Mouse (Mus musculus) E14TG2a.4 (cell line): ENCODE results near the gene Dnaic2.

Experiments used
- H3K27me3 ChIP-seq: 2 replicates; pipeline ENCODE4 v1.6.1; 2014; ENCODE audit warnings: low read length, control low read depth; ENCODE audit not compliant: insufficient read depth
- H3K36me3 ChIP-seq: 2 replicates; pipeline ENCODE4 v1.6.1; 2014; ENCODE audit warnings: low read length, control low read depth; ENCODE audit not compliant: insufficient read depth
- H3K4me1 ChIP-seq: replicated peaks from 2 replicates; pipeline ENCODE4 v1.6.1; 2014; ENCODE audit warnings: low read depth, low read length, control low read depth
- H3K4me3 ChIP-seq: replicated peaks from 2 replicates; pipeline ENCODE4 v1.5.1; 2014; ENCODE audit warnings: mild to moderate bottlenecking, low read length
- H3K9me3 ChIP-seq: 2 replicates; pipeline ENCODE4 v1.6.1; 2014; ENCODE audit warnings: low read length, control low read depth
- CTCF ChIP-seq: conservative IDR thresholded peaks from 2 replicates; pipeline ENCODE4 v1.5.1; 2014; ENCODE audit warnings: low read length
- NANOG ChIP-seq: IDR thresholded peaks from 2 replicates; pipeline ENCODE4 v1.6.1; 2014; ENCODE audit warnings: borderline replicate concordance, low read length, mixed read lengths
- POU5F1 ChIP-seq: IDR thresholded peaks from 2 replicates; pipeline ENCODE4 v1.6.1; 2014; ENCODE audit warnings: low read length, borderline replicate concordance

Dnaic2 gene

GRCm38 (mm10) chr11:114728333-114728732 lies 1.1 kb downstream of the Dnaic2 start:
- H3K4me1 ChIP-seq = peaks cover 51% of the 10 kb centered on the region
- TF ChIP-seq POU5F1 (no peak), NANOG (no peak), CTCF (no peak)
- H3K27me3 ChIP-seq = peaks cover 33% of the 10 kb centered on the region
- H3K36me3 ChIP-seq = no peaks in the 10 kb centered on the region
- H3K9me3 ChIP-seq = no peaks in the 10 kb centered on the region
- H3K4me3 ChIP-seq = no peak overlapping the region

DNA sequence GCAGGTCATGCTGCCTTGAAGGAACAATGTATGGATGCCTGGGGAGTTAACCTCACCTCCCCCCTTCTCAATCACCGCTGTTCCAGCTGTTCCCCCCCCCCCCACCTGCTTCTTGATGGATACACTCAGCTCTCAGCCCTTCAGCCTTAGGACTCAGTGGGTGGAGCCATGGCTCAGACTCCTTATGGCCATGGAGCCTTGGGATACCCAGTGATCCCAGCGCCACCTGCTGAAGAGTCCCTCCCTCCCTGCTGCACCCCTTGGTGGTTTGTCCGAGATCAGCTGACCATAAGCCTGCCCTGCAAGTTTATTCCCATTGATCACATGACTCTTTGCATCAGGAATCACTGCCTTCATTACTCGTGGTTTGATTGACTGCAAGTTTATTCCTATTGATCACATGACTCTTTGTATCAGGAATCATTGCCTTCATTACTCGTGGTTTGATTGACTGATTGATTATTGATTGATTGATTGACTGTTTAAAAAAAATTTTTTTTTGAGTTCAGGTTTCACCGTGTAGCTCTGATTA lies 2.7 kb downstream of the Dnaic2 start:
- Histone ChIP-seq H3K9me3 (no peaks in the 10 kb centered on the region), H3K27me3 (peaks cover 39% of the 10 kb centered on the region), H3K4me1 (peaks cover 48% of the 10 kb centered on the region), H3K36me3 (no peaks in the 10 kb centered on the region), H3K4me3 (no peak overlapping the region)
- TF ChIP-seq NANOG (no peak), POU5F1 (no peak), CTCF (no peak)

GRCm38 (mm10) chr11:114731711-114732110 lies 4.5 kb downstream of the Dnaic2 start:
- H3K4me3 ChIP-seq = no peak overlapping the region
- peaks cover 35% of the 10 kb centered on the region for H3K27me3 ChIP-seq
- H3K36me3 ChIP-seq = no peaks in the 10 kb centered on the region
- peaks cover 42% of the 10 kb centered on the region for H3K4me1 ChIP-seq
- H3K9me3 ChIP-seq = no peaks in the 10 kb centered on the region
- TF ChIP-seq POU5F1 (no peak), NANOG (no peak), CTCF (no peak)

- Histone ChIP-seq H3K4me1 (peaks cover 39% of the 10 kb centered on the region), H3K27me3 (peaks cover 27% of the 10 kb centered on the region), H3K4me3 (peak overlapping the region; percentile 74), H3K9me3 (no peaks in the 10 kb centered on the region), H3K36me3 (no peaks in the 10 kb centered on the region)
- no peak for TF ChIP-seq CTCF
- TF ChIP-seq NANOG = no peak
- no peak for TF ChIP-seq POU5F1
Observed at GRCm38 (mm10) chr11:114732890-114733289, 5.7 kb downstream of the Dnaic2 start.

DNA sequence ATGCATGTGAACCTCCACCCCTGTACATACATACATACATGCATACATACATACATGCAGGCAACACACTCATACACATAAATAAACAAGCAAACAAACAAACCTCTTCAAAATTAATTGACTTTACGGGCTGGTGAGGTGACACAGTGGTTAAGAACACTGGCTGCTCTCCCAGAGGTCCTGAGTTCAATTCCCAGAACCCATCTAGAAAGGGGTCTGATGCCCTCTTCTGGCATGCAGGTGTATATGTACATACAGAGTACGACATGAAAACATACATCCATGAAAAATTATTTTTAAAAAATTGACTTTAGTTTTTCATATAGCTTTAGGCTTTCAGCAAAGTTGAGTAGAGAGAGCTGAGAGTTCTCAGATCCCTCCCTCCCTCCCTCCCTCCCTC lies 8.9 kb downstream of the Dnaic2 start:
- TF ChIP-seq POU5F1 = no peak
- no peak for TF ChIP-seq NANOG
- TF ChIP-seq CTCF = no peak; the same call in 1 of the 2 replicates

DNA sequence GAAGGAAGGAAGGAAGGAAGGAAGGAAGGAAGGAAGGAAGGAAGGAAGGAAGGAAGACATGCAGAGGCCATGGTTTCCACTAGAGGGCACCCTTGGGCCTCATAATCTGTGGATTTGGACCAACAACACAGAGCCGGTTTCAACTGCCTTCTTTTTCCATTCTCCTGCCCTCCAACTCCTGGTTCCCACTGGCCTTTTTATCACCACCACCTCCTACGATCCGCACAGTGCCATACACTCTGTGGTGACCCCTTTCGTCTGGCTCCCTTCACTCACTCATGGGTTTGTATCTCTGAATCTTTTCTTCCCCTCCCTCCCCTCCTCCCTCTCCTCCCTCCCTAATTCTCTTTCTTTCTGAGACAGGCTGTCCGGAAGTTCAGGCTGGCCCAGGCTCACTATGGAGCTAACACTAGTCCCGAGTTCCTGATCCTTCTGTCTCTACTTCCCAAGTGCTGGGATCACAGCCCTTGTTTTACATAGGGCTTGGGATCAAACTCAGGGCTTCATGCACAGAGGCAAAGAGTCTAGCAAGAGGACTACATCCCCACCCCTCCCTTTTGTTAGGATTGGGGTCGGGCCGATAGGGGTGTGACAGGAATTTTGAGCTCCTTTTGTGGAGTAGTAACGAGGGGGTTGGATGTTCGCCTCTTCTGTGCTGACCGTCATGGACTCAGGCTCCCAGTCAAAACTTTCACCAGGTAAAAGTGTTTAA lies 9.9 kb downstream of the Dnaic2 start:
- peak; percentile 65; the same call in 1 of the 2 replicates for TF ChIP-seq CTCF
- no peak for TF ChIP-seq POU5F1
- Histone ChIP-seq H3K36me3 (no peaks in the 10 kb centered on the region), H3K9me3 (no peaks in the 10 kb centered on the region), H3K4me1 (peaks cover 49% of the 10 kb centered on the region), H3K27me3 (peaks cover 15% of the 10 kb centered on the region), H3K4me3 (peak overlapping the region; percentile 48)

More for the DNA sequence above, 8.9 kb downstream of the Dnaic2 start:
- Histone ChIP-seq H3K27me3 (peaks cover 15% of the 10 kb centered on the region), H3K9me3 (no peaks in the 10 kb centered on the region), H3K4me1 (peaks cover 49% of the 10 kb centered on the region), H3K4me3 (no peak overlapping the region), H3K36me3 (no peaks in the 10 kb centered on the region)

DNA sequence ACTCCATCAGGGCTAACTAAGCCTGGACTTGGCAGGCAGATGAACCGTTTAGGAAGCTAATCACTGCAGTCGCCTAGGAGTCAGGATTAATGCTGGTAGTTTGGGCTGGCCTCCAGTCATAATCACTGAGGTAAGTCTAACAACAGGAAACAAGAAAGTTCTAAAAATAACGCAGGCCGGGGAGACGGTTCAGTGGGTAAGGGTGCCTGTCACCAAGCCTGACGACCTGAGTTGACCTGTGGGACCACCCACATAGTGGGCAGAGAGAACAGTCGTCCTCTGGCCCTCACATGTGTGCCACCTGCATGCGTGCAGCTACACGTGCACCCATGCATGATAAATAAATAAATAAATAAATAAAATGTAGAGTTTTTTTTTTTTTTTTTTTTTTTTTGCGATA lies 13.4 kb downstream of the Dnaic2 start:
- TF ChIP-seq POU5F1 = no peak
- no peak for TF ChIP-seq CTCF
- no peak for TF ChIP-seq NANOG
- H3K36me3 ChIP-seq = no peaks in the 10 kb centered on the region
- H3K4me3 ChIP-seq = no peak overlapping the region
- peaks cover 3% of the 10 kb centered on the region for H3K27me3 ChIP-seq
- no peaks in the 10 kb centered on the region for H3K9me3 ChIP-seq
- peaks cover 45% of the 10 kb centered on the region for H3K4me1 ChIP-seq

GRCm38 (mm10) chr11:114741451-114741850 lies 14.2 kb downstream of the Dnaic2 start:
- Histone ChIP-seq H3K36me3 (no peaks in the 10 kb centered on the region), H3K9me3 (no peaks in the 10 kb centered on the region), H3K4me3 (no peak overlapping the region), H3K27me3 (peaks cover 8% of the 10 kb centered on the region), H3K4me1 (peaks cover 45% of the 10 kb centered on the region)
- TF ChIP-seq NANOG (no peak), CTCF (no peak), POU5F1 (no peak)

GRCm38 (mm10) chr11:114745134-114745533 lies 17.9 kb downstream of the Dnaic2 start:
- H3K36me3 ChIP-seq = no peaks in the 10 kb centered on the region
- TF ChIP-seq CTCF (peak; percentile 89), POU5F1 (no peak)
- H3K4me3 ChIP-seq = no peak overlapping the region
- peaks cover 18% of the 10 kb centered on the region for H3K4me1 ChIP-seq
- no peaks in the 10 kb centered on the region for H3K9me3 ChIP-seq
- peaks cover 9% of the 10 kb centered on the region for H3K27me3 ChIP-seq

- no peaks in the 10 kb centered on the region for H3K9me3 ChIP-seq
- no peak for TF ChIP-seq POU5F1
- TF ChIP-seq CTCF = no peak
- H3K4me3 ChIP-seq = no peak overlapping the region
- H3K36me3 ChIP-seq = no peaks in the 10 kb centered on the region
- peaks cover 22% of the 10 kb centered on the region for H3K4me1 ChIP-seq
- peaks cover 9% of the 10 kb centered on the region for H3K27me3 ChIP-seq
Observed at GRCm38 (mm10) chr11:114747564-114748138, 20.4 kb downstream of the Dnaic2 start.
